Mouse (Mus musculus): ENCODE data around the gene Actl6a. TPM values are rescaled to one million over a fixed set of nuclear protein-coding genes. Genes with fewer than 3 reads are reported as not detected.
A peak's percentile ranks its signal among the peaks of the same experiment; 100 is the strongest.
"Not testable (repeated sequence)": the region's sequence is repeated elsewhere in the genome, so short reads cannot be mapped to it uniquely, and the experiment has no call there.

Actl6a gene
- polyA plus RNA-seq, 1 experiment from 2014 or later, result 289 TPM

- H3K27ac ChIP-seq; H3K9me3 ChIP-seq; H3K27me3 ChIP-seq (ENCODE audit: poor library complexity, severe bottlenecking); DNase-seq (ENCODE audit: extremely low spot score, low spot score); H3K36me3 ChIP-seq (replicated peaks); H3K4me1 ChIP-seq; H3K4me3 ChIP-seq: not testable (repeated sequence)
- 91% methylated on average over 6 of the region's 6 CpGs for WGBS
These were observed 2.1 kb upstream of the Actl6a start for GRCm38 (mm10) chr3:32704021-32704420.

DNA sequence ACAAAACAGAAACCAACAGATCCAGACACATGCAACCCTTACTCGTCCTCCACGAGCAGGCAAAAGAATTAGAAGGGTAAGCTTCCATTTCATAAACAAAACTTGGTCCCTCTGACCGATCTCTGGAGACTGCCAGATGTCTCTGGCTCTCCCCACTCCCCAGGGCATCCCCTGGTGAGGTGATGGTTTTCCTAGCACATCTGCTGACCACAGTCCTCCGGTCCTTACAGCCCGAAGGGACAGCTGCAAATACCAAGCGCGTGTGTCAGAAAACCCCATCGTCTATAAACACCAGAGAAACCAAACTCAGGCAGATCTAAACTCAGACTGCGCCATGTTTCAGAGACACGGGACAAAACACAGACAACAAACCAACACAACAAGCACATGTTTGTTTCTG, 1.5 kb upstream of the Actl6a start:
- not testable (repeated sequence) for H3K4me1 ChIP-seq; H3K4me3 ChIP-seq; H3K27me3 ChIP-seq (ENCODE audit: poor library complexity, severe bottlenecking); H3K27ac ChIP-seq; DNase-seq (ENCODE audit: extremely low spot score, low spot score); H3K9me3 ChIP-seq; H3K36me3 ChIP-seq (replicated peaks)
- 94% methylated on average over 10 of the region's 10 CpGs for WGBS

DNA sequence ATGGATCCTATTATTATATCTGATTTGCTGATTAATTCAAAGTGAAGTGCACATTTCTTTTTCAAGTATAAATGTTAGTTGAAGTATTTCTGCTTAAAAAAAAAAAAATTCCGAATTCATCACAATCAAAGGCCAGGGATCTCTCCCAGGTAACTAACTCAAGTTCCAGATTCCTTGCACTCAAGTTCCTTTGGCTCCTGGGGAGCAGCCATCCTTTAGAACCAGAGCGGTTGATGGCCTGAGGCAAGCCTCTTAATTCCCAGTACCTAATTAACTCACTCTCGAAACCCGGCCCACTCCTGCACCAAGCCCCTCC, 1.9 kb downstream of the Actl6a start:
- Histone ChIP-seq H3K4me1 (peaks cover 19% of the 10 kb centered on the region), H3K9me3 (no peaks in the 10 kb centered on the region), H3K4me3 (peak overlapping the region; percentile 98), H3K36me3 (replicated peaks) (peaks cover 22% of the 10 kb centered on the region), H3K27ac (peak overlapping the region; percentile 98), H3K27me3 (ENCODE audit: poor library complexity, severe bottlenecking) (no peaks in the 10 kb centered on the region)
- 4% methylated on average over 4 of the region's 4 CpGs for WGBS
- no peak for DNase-seq (ENCODE audit: extremely low spot score, low spot score)

DNA sequence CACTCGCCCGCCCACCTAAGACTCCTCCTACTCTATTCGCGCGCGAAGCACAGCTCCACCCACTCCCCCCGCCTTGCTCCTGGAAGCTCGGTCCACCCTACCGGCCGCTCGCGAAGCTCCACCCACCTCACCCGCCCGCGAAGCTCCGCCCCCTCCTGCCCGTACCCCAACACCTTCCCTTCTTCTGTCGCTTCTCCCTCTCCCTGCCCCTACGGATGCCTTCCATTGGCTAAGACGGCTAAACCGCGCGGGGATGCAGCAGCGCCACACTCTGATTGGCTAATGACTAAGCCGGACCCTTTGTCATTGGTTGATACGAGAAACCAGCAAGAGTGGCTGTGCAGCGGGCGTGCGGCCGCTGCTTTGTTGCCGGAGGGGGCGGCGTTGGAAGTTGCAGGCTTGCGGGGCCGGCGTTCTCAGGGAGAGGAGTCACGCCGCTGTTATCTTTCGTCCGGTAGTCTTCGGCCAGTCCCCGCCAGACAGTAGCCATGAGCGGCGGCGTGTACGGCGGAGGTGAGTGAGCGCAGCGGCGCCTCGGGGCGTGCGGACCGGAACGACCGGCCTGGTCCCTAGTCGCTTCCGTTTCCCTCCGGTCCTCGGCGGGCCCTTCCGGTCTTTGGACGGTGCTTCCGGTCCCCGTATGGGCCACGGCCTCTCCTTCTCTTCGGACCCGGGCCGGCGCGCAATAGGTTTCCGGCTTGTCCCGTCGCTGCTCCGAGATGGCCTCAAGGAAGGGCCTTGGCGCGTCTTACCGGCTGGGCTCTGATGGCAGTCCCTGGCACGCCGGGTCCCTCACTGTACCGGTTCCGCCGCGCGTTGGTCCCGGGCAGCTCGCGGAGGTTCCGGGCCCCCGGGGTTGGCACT, 2.5 kb downstream of the Actl6a start:
- Histone ChIP-seq H3K36me3 (replicated peaks) (peaks cover 28% of the 10 kb centered on the region), H3K27ac (peak overlapping the region; percentile 98), H3K4me1 (peaks cover 19% of the 10 kb centered on the region), H3K27me3 (ENCODE audit: poor library complexity, severe bottlenecking) (no peaks in the 10 kb centered on the region), H3K4me3 (peak overlapping the region; percentile 98), H3K9me3 (no peaks in the 10 kb centered on the region)
- under 1% methylated on average over 90 of the region's 90 CpGs for WGBS
- DNase-seq (ENCODE audit: extremely low spot score, low spot score), result peak; percentile 99

DNA sequence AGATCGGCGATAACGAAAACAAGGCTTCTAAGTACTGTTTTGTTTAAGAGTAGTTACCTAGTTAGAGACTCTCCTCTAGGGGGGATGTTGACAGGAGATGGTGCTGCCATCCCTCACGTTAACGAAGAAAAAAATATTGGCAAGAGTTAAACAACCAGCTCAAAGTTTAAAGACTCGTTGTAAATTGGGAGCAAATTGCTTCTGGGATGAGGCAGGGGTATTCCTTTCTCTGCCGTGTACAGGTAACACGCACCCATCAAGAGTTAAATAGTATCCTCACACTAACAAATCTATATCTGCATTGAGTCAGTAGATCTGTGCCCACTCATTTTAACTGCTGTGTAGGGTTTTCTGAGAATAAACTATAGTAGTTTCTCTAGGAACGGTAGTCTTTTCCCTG, 3.3 kb downstream of the Actl6a start:
- H3K9me3 ChIP-seq, result no peaks in the 10 kb centered on the region
- no peak for DNase-seq (ENCODE audit: extremely low spot score, low spot score)
- peaks cover 19% of the 10 kb centered on the region for H3K4me1 ChIP-seq
- peak overlapping the region; percentile 98 for H3K27ac ChIP-seq
- peak overlapping the region; percentile 98 for H3K4me3 ChIP-seq
- no peaks in the 10 kb centered on the region for H3K27me3 ChIP-seq (ENCODE audit: poor library complexity, severe bottlenecking)
- H3K36me3 ChIP-seq (replicated peaks), result peaks cover 36% of the 10 kb centered on the region
- WGBS, result 12% methylated on average over 9 of the region's 9 CpGs

DNA sequence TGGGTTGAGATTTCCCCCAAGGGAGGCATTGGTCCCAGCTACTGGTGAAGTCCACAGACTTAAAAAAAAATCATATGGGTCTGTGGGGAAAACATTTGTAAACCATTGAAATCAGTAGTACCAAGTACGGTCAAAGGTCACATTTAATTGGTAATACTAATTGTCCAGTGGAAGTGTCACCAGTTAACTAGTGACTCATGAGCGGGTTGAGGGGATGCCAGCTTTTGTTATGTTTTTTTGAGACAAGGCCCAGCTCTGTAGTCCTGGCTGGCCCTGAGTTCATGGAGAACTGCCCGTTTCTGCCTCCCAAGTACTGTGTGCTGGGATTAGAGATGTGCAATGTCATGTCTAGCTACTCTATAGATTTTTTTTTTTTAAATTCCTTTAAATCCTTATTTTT, 7.6 kb downstream of the Actl6a start:
- Histone ChIP-seq H3K27me3 (ENCODE audit: poor library complexity, severe bottlenecking) (no peaks in the 10 kb centered on the region), H3K4me1 (peaks cover 16% of the 10 kb centered on the region), H3K27ac (no peak overlapping the region), H3K9me3 (no peaks in the 10 kb centered on the region), H3K4me3 (no peak overlapping the region), H3K36me3 (replicated peaks) (peaks cover 79% of the 10 kb centered on the region)
- 86% methylated on average over 3 of the region's 3 CpGs for WGBS
- no peak for DNase-seq (ENCODE audit: extremely low spot score, low spot score)

- not testable (repeated sequence) for H3K4me1 ChIP-seq; H3K4me3 ChIP-seq; H3K27ac ChIP-seq; H3K27me3 ChIP-seq (ENCODE audit: poor library complexity, severe bottlenecking); DNase-seq (ENCODE audit: extremely low spot score, low spot score); H3K9me3 ChIP-seq
- H3K36me3 ChIP-seq (replicated peaks), result peaks cover 100% of the 10 kb centered on the region
- WGBS, result 96% methylated on average over 6 of the region's 6 CpGs
These were observed 11.3 kb downstream of the Actl6a start for GRCm38 (mm10) chr3:32717403-32717802.

DNA sequence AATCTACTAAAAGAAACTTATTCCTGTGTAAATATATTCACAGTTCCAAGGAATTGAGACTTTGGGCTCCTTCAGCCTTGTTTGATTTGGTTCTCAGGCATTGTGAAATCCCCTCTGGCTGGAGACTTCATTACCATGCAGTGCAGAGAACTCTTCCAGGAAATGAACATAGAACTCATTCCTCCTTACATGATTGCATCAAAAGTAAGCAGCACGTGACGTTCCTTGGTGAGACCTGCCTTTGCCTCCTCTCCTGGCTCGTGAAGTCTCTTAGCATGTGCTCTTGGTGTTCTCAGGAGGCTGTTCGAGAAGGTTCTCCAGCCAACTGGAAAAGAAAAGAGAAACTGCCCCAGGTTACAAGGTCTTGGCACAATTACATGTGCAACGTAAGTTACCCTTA, 12.2 kb downstream of the Actl6a start:
- Histone ChIP-seq H3K9me3 (no peaks in the 10 kb centered on the region; the same call in 1 of the 2 replicates), H3K27ac (no peak overlapping the region), H3K27me3 (ENCODE audit: poor library complexity, severe bottlenecking) (no peaks in the 10 kb centered on the region), H3K36me3 (replicated peaks) (peaks cover 100% of the 10 kb centered on the region), H3K4me3 (no peak overlapping the region), H3K4me1 (no peaks in the 10 kb centered on the region)
- DNase-seq (ENCODE audit: extremely low spot score, low spot score), result no peak
- WGBS, result 93% methylated on average over 5 of the region's 5 CpGs

GRCm38 (mm10) chr3:32724191-32724590, 18.1 kb downstream of the Actl6a start:
- Histone ChIP-seq H3K27ac (no peak overlapping the region), H3K4me3 (no peak overlapping the region), H3K36me3 (replicated peaks) (peaks cover 99% of the 10 kb centered on the region), H3K27me3 (ENCODE audit: poor library complexity, severe bottlenecking) (no peaks in the 10 kb centered on the region), H3K4me1 (no peaks in the 10 kb centered on the region), H3K9me3 (peaks cover 3% of the 10 kb centered on the region; the same call in 1 of the 2 replicates)
- WGBS, result 93% methylated on average over 7 of the region's 7 CpGs
- DNase-seq (ENCODE audit: extremely low spot score, low spot score), result no peak

DNA sequence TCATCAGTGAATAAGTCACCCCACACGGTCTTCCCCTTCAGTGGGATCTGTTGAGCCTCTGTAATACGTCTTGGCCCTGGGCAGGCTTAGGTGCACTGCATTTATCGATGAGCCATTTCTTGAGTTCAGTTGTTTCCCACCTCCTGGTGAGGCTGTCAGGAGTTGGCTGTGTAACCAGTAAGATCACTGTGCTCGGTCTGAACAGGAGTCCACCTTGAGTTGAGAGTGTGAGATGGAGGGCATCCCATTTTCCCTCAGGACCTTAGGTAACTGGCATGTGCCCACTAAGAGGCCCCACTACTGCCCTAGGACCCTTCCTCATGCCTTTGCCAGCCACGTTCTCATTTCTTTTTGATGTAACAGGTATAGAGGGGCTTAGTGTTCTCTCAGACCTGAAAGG, 19.9 kb downstream of the Actl6a start:
- DNase-seq (ENCODE audit: extremely low spot score, low spot score), result no peak
- Histone ChIP-seq H3K9me3 (peaks cover 3% of the 10 kb centered on the region; the same call in 1 of the 2 replicates), H3K36me3 (replicated peaks) (peaks cover 99% of the 10 kb centered on the region), H3K27ac (no peak overlapping the region), H3K4me1 (no peaks in the 10 kb centered on the region), H3K4me3 (no peak overlapping the region), H3K27me3 (ENCODE audit: poor library complexity, severe bottlenecking) (no peaks in the 10 kb centered on the region)
- 88% methylated on average over 5 of the region's 5 CpGs for WGBS

GRCm38 (mm10) chr3:32727861-32728260, 21.8 kb downstream of the Actl6a start:
- Histone ChIP-seq H3K27ac (no peak overlapping the region), H3K36me3 (replicated peaks) (peaks cover 98% of the 10 kb centered on the region), H3K4me1 (no peaks in the 10 kb centered on the region), H3K9me3 (peaks cover 3% of the 10 kb centered on the region; the same call in 1 of the 2 replicates), H3K4me3 (no peak overlapping the region), H3K27me3 (ENCODE audit: poor library complexity, severe bottlenecking) (no peaks in the 10 kb centered on the region)
- no peak for DNase-seq (ENCODE audit: extremely low spot score, low spot score)
- WGBS, result 87% methylated on average over 4 of the region's 4 CpGs

DNA sequence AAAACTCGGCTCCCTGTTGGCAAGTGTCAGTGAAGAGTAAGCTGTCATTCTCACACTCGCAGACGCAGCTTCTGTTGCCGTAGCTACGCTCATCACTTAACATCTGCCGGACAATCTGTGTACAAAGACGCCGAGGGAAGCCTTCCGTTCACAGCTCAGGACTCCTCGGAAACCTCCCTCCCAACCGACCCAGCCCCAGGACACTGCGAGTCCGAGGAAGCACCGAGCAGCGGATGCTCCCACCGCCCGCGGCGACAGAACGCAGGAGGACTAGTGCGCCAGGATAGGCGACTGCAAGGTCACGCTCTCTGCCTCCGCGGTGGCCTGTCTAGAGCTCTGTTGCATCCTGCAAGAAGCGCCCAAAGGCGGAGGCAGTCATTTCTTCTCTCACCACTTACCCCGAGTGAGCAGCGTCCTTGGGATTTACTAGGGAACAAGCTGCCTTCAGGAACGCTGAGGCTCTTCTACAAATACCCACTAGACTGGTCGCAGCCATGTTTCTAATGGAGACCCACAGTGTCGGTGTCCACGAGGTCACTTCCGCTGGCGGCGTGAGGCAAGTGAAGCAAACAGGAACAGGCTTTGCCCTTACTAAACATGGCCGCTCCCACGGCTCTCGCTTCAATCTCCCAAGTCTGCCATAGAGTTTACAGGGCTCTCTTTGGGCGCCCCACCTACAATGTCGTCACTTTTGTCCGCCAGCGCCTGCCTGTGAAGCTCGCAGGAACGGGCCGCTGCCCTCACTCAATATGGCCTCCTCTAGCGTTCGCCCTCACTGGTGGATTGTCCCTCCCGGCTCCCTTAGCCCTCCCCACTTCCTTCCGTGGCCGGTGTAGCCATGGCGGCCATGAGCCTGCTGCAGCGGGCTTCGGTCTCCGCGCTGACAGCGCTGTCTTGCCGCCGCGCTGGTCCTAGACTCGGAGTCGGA, 30.4 kb downstream of the Actl6a start, which contains the start of gene Ndufb5:
Gene Ndufb5, plus strand, starts transcription at position 747 of the 928 bp plus-strand sequence.
- Histone ChIP-seq H3K4me1 (peaks cover 24% of the 10 kb centered on the region), H3K9me3 (no peaks in the 10 kb centered on the region), H3K27ac (peak within 1 kb of the TSS; percentile 91), H3K27me3 (ENCODE audit: poor library complexity, severe bottlenecking) (no peaks in the 10 kb centered on the region), H3K36me3 (replicated peaks) (peaks cover 52% of the 10 kb centered on the region), H3K4me3 (peak within 1 kb of the TSS; percentile 88)
- under 1% methylated on average over 62 of the region's 62 CpGs for WGBS
- peak; percentile 98 for DNase-seq (ENCODE audit: extremely low spot score, low spot score)
